Mouse (Mus musculus): ENCODE results near the gene Cdc14a.

DNA sequence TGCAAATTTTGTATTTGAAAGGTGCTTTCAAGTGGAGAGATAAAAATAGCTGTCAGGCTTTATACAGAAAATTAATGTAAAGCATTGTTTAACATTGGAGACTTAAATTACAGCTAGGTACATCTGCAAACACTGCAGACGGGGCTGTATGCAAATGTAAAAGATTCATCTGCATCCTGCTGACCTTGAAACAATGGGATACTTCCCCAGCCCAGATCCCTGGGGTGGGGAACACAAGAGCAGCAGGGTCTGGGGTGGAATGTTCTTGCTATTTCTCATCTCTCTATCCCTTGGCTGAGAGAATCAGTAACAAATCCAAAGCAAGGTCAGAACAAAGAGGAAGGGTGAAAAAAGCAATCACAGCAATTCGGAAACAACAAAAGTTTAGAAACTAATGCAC is 139.8 kb downstream of the Cdc14a start:
- TF ChIP-seq CTCF (IDR thresholded peaks at IDR 0.05 in 2 of 3, conservative IDR thresholded peaks at IDR 0.05 in 1 of 3; ENCODE audit: control insufficient read depth in 1 of 3, insufficient read depth in 1 of 3, low read depth in 2 of 3, low read length in 3 of 3, poor library complexity in 1 of 3, severe bottlenecking in 1 of 3) (no peak), EP300 (IDR thresholded peaks at IDR 0.05; ENCODE audit: low read depth in 1 of 2, low read length in 2 of 2) (no peak), TAL1 (IDR thresholded peaks at IDR 0.05; ENCODE audit: low read length) (no peak), POLR2A (IDR thresholded peaks at IDR 0.05; ENCODE audit: control insufficient read depth in 1 of 2, insufficient read depth in 1 of 2, low read depth in 1 of 2, low read length in 2 of 2, poor library complexity in 1 of 2) (no peak), SIN3A (IDR thresholded peaks at IDR 0.05; ENCODE audit: low read length) (no peak), ZC3H11A (IDR thresholded peaks at IDR 0.05; ENCODE audit: low read depth, low read length) (no peak), GABPA (IDR thresholded peaks at IDR 0.05; ENCODE audit: low read depth, low read length) (no peak), CHD1 (IDR thresholded peaks at IDR 0.05; ENCODE audit: low read depth, low read length) (no peak), E2F4 (IDR thresholded peaks at IDR 0.05; ENCODE audit: borderline replicate concordance, low read depth, low read length) (no peak), USF1 (IDR thresholded peaks at IDR 0.05; ENCODE audit: low read depth, low read length) (no peak), CHD2 (IDR thresholded peaks at IDR 0.05; ENCODE audit: low read length) (no peak), ETS1 (IDR thresholded peaks at IDR 0.05; ENCODE audit: low read depth, low read length) (no peak), MEF2A (IDR thresholded peaks at IDR 0.05; ENCODE audit: extremely low read depth, insufficient replicate concordance, low read depth, low read length, poor library complexity, severe bottlenecking) (no peak), SMC3 (IDR thresholded peaks at IDR 0.05; ENCODE audit: low read depth, low read length) (no peak)
